Mouse (Mus musculus) lung, postnatal 36 days (tissue): ENCODE results near the gene Dock9.

Experiments used
- DNase-seq: peaks from one replicate; pipeline ENCODE4 v3.0.0; 2022; ENCODE audit warnings: mixed read lengths

The Dock9 gene

GRCm38 (mm10) chr14:121573391-121573790, 224.2 kb downstream of the Dock9 start:
- DNase-seq = no peak

- no peak for DNase-seq
Observed at GRCm38 (mm10) chr14:121566794-121567201, 230.8 kb downstream of the Dock9 start.

GRCm38 (mm10) chr14:121565930-121566329, 231.7 kb downstream of the Dock9 start:
- no peak for DNase-seq

GRCm38 (mm10) chr14:121564656-121565055, 233.0 kb downstream of the Dock9 start:
- no peak for DNase-seq

GRCm38 (mm10) chr14:121563954-121564353, 233.7 kb downstream of the Dock9 start:
- DNase-seq = no peak

- DNase-seq = no peak
Observed at GRCm38 (mm10) chr14:121559026-121559425, 238.6 kb downstream of the Dock9 start.

GRCm38 (mm10) chr14:121556401-121557315, 241.0 kb downstream of the Dock9 start:
- no peak for DNase-seq

GRCm38 (mm10) chr14:121553785-121554184, 243.9 kb downstream of the Dock9 start:
- no peak for DNase-seq

- DNase-seq = no peak
Observed at GRCm38 (mm10) chr14:121552586-121552985, 245.1 kb downstream of the Dock9 start.

GRCm38 (mm10) chr14:121549834-121550233, 247.8 kb downstream of the Dock9 start:
- DNase-seq = no peak

GRCm38 (mm10) chr14:121547745-121548144, 249.9 kb downstream of the Dock9 start:
- DNase-seq = peak; percentile 61

- peak; percentile 32 for DNase-seq
Observed at GRCm38 (mm10) chr14:121546621-121547020, 251.0 kb downstream of the Dock9 start.

GRCm38 (mm10) chr14:121545551-121546331, 251.9 kb downstream of the Dock9 start:
- DNase-seq = no peak

- DNase-seq = no peak
Observed at GRCm38 (mm10) chr14:121541262-121541661, 256.4 kb downstream of the Dock9 start.

- no peak for DNase-seq
Observed at GRCm38 (mm10) chr14:121534501-121534900, 263.1 kb downstream of the Dock9 start.

GRCm38 (mm10) chr14:121530853-121531252, 266.8 kb downstream of the Dock9 start:
- DNase-seq = no peak

- no peak for DNase-seq
Observed at GRCm38 (mm10) chr14:121527883-121528282, 269.8 kb downstream of the Dock9 start.

GRCm38 (mm10) chr14:121527201-121527600, 270.4 kb downstream of the Dock9 start:
- DNase-seq = no peak

GRCm38 (mm10) chr14:121521709-121522108, 275.9 kb downstream of the Dock9 start:
- DNase-seq = peak; percentile 46

GRCm38 (mm10) chr14:121516881-121517280, 280.8 kb downstream of the Dock9 start:
- DNase-seq = no peak

- no peak for DNase-seq
Observed at GRCm38 (mm10) chr14:121508929-121509328, 288.7 kb downstream of the Dock9 start.

GRCm38 (mm10) chr14:121506336-121506735, 291.3 kb downstream of the Dock9 start:
- no peak for DNase-seq

- no peak for DNase-seq
Observed at GRCm38 (mm10) chr14:121505485-121505860, 292.2 kb downstream of the Dock9 start.
